Mouse (Mus musculus) heart, embryonic 13.5 days (tissue): ENCODE results near the gene Agbl4. TPM values are rescaled to one million over a fixed set of nuclear protein-coding genes. Genes with fewer than 3 reads are reported as not detected.

Experiments used
- ATAC-seq: fragments of 200-750 bp; cut with Nextera tagmentation; 2 replicates; pipeline ENCODE4 v1.8.0; 2017; ENCODE audit warnings: moderate TSS enrichment; ENCODE audit not compliant: insufficient number of reproducible peaks, low FRiP score, low TSS enrichment; ENCODE audit errors: extremely low read depth
- H3K27ac ChIP-seq: fragments of 300-500 bp; sonication (generic); replicated peaks from 2 replicates; pipeline ENCODE4 v1.5.1; 2015; ENCODE audit warnings: moderate library complexity, mild to moderate bottlenecking, inconsistent platforms
- H3K27me3 ChIP-seq: fragments of 300-500 bp; sonication (generic); replicated peaks from 2 replicates; pipeline ENCODE4 v1.6.1; 2015; ENCODE audit warnings: mild to moderate bottlenecking, inconsistent platforms
- H3K36me3 ChIP-seq: fragments of 300-500 bp; sonication (generic); 2 replicates; pipeline ENCODE4 v1.6.1; 2015; ENCODE audit warnings: mild to moderate bottlenecking, inconsistent platforms
- H3K4me1 ChIP-seq: fragments of 300-500 bp; sonication (generic); 2 replicates; pipeline ENCODE4 v1.6.1; 2015; ENCODE audit warnings: inconsistent platforms
- H3K4me2 ChIP-seq: fragments of 300-500 bp; sonication (generic); 2 replicates; pipeline ENCODE4 v1.6.1; 2015; ENCODE audit warnings: inconsistent platforms, mild to moderate bottlenecking, moderate library complexity
- H3K4me3 ChIP-seq: fragments of 300-500 bp; sonication (generic); 2 replicates; pipeline ENCODE4 v1.5.1; 2015; ENCODE audit warnings: moderate library complexity, mild to moderate bottlenecking, inconsistent platforms
- H3K9ac ChIP-seq: fragments of 300-500 bp; sonication (generic); 2 replicates; pipeline ENCODE4 v1.6.1; 2015; ENCODE audit warnings: inconsistent platforms, mild to moderate bottlenecking, moderate library complexity
- H3K9me3 ChIP-seq: fragments of 300-500 bp; sonication (generic); 2 replicates; pipeline ENCODE4 v1.6.1; 2016; ENCODE audit warnings: inconsistent platforms
- WGBS: fragments of 180-500 bp; shearing (Covaris S2); methylation state at CpG from one replicate; pipeline ENCODE4 v1.1.7; 2015; ENCODE audit warnings: mixed read lengths; 5-methylcytosine and 5-hydroxymethylcytosine counted together
- polyA plus RNA-seq: library from polyadenylated mRNA; unstranded; fragments of >200 nt; fragmentation: Nextera tagmentation; extraction: Ambion mirVana; gene quantifications from 2 replicates; pipeline ENCODE4 v1.2.1, GENCODE M21; 2015

Gene Agbl4
- polyA plus RNA-seq, 1 experiment from 2014 or later: 0.94 TPM

GRCm38 (mm10) chr4:110916565-110916964, 519.1 kb downstream of the Agbl4 start:
- no peak overlapping the region for H3K9ac ChIP-seq
- no peaks in the 10 kb centered on the region for H3K27me3 ChIP-seq
- no peak overlapping the region for H3K4me3 ChIP-seq
- no peaks in the 10 kb centered on the region for H3K36me3 ChIP-seq
- WGBS: 40% methylated on average over 4 of the region's 4 CpGs
- no peak overlapping the region for H3K4me2 ChIP-seq
- H3K27ac ChIP-seq: no peak overlapping the region
- no peak for ATAC-seq
- no peaks in the 10 kb centered on the region for H3K4me1 ChIP-seq
- no peaks in the 10 kb centered on the region for H3K9me3 ChIP-seq

- 72% methylated on average over 3 of the region's 3 CpGs for WGBS
- no peaks in the 10 kb centered on the region for H3K36me3 ChIP-seq
- H3K4me1 ChIP-seq: no peaks in the 10 kb centered on the region
- no peak for ATAC-seq
- no peaks in the 10 kb centered on the region for H3K27me3 ChIP-seq
- H3K4me2 ChIP-seq: no peak overlapping the region
- H3K9me3 ChIP-seq: no peaks in the 10 kb centered on the region
- no peak overlapping the region for H3K27ac ChIP-seq
- H3K4me3 ChIP-seq: no peak overlapping the region
- H3K9ac ChIP-seq: no peak overlapping the region
These were observed 523.6 kb downstream of the Agbl4 start for GRCm38 (mm10) chr4:110921013-110921412.

DNA sequence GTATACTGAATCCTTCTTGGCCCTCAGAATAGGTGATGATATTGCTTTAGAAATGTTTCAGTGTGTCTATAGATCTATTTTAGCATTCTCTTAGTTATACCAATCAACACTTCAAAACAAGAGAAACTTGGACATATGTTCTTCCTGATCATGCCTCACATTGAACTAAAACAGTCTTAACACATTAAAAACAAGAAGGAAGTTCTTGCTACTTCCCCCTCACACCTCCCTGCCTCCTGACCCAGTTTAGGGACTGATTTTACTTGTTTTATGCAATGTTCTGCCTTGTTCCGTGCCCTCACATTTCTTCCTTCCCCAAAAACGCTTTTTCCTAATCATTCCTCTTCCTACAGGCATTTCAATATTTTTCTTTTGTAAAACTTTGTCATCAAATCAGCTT, 604.2 kb downstream of the Agbl4 start:
- Histone ChIP-seq H3K27ac (no peak overlapping the region), H3K4me2 (no peak overlapping the region), H3K9ac (no peak overlapping the region), H3K4me1 (no peaks in the 10 kb centered on the region), H3K27me3 (no peaks in the 10 kb centered on the region), H3K4me3 (no peak overlapping the region), H3K9me3 (no peaks in the 10 kb centered on the region), H3K36me3 (no peaks in the 10 kb centered on the region)
- WGBS: 72% methylated on average over 2 of the region's 2 CpGs
- no peak for ATAC-seq

GRCm38 (mm10) chr4:111004719-111005479, 607.4 kb downstream of the Agbl4 start:
- Histone ChIP-seq H3K36me3 (no peaks in the 10 kb centered on the region), H3K4me3 (no peak overlapping the region), H3K27me3 (no peaks in the 10 kb centered on the region), H3K9me3 (no peaks in the 10 kb centered on the region), H3K9ac (no peak overlapping the region), H3K27ac (no peak overlapping the region), H3K4me1 (no peaks in the 10 kb centered on the region), H3K4me2 (no peak overlapping the region)
- ATAC-seq: no peak
- WGBS: 67% methylated on average over 1 of the region's 1 CpGs

DNA sequence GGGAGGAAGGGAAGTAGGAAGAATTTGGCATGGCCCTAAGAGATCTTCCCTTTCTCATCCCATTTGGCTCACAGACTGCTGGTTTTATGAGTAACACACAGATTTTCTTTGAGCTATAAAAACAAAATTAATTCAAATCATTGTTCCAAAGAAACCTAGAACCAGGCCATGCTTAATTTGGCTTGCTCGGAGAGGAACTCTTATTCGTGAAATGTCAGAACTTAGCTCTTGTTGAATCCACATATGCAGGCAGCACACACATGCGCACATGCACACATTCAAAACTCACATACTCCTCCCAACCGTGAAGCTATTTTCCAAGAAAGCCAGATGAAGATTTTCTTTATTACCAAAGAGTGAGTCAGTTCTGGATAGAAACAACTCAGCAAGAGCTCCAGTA, 621.9 kb downstream of the Agbl4 start:
- no peak overlapping the region for H3K9ac ChIP-seq
- H3K36me3 ChIP-seq: no peaks in the 10 kb centered on the region
- H3K4me3 ChIP-seq: no peak overlapping the region
- no peak overlapping the region for H3K4me2 ChIP-seq
- no peak for ATAC-seq
- no peaks in the 10 kb centered on the region for H3K9me3 ChIP-seq
- H3K27me3 ChIP-seq: no peaks in the 10 kb centered on the region
- no peak overlapping the region for H3K27ac ChIP-seq
- WGBS: 81% methylated on average over 4 of the region's 4 CpGs
- H3K4me1 ChIP-seq: no peaks in the 10 kb centered on the region

DNA sequence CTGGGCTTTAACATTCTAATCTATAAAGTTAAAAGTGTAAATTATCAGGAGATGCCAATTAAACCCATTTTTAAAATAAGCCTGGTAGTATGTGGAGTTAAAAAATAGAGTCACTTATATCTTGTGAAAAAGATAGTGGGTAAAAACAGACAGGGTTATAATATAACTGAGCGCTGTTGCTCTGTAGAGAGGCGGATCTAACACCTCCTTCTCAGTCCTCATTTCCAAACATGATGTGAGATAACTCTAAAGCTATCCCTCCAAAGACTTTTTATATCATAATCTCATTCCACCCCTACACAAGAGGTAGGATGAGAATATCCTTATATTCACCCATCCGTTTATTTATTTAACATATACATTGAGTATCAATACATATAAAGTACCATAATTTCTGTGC, 669.9 kb downstream of the Agbl4 start:
- no peaks in the 10 kb centered on the region for H3K9me3 ChIP-seq
- no peak overlapping the region for H3K27ac ChIP-seq
- no peaks in the 10 kb centered on the region for H3K4me1 ChIP-seq
- H3K9ac ChIP-seq: no peak overlapping the region
- ATAC-seq: no peak
- no peaks in the 10 kb centered on the region for H3K27me3 ChIP-seq
- no peak overlapping the region for H3K4me2 ChIP-seq
- H3K4me3 ChIP-seq: no peak overlapping the region
- 77% methylated on average over 3 of the region's 3 CpGs for WGBS
- no peaks in the 10 kb centered on the region for H3K36me3 ChIP-seq

GRCm38 (mm10) chr4:111073738-111074497, 676.5 kb downstream of the Agbl4 start:
- WGBS: 58% methylated on average over 6 of the region's 7 CpGs

DNA sequence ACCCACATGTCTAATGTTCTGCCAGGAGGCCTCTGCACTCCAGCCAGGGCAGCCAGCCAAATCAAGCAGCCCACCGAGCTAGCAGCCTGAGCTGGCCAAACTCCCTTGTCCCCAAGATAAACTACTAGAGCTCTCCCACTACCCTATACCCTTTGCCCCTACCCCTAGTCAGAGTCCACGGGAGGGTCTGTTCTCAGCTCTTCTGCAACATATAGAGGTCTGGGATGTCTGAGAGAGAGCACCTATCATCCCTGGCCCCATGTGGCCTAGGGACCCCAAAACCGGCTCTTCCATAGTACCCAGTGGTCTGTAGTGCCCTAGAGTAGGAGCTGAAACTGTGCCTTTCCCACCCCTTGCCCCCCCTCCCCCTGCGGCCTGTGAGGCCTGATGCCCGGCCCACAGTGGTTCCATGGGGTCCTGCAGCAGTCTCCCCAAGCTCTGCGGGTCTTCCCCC, 677.3 kb downstream of the Agbl4 start:
- H3K27ac ChIP-seq: no peak overlapping the region
- WGBS: 68% methylated on average over 6 of the region's 6 CpGs
- H3K27me3 ChIP-seq: no peaks in the 10 kb centered on the region
- no peak overlapping the region for H3K4me3 ChIP-seq
- H3K4me2 ChIP-seq: no peak overlapping the region
- no peak overlapping the region for H3K9ac ChIP-seq
- no peaks in the 10 kb centered on the region for H3K36me3 ChIP-seq
- no peaks in the 10 kb centered on the region for H3K9me3 ChIP-seq
- no peak for ATAC-seq
- no peaks in the 10 kb centered on the region for H3K4me1 ChIP-seq

More at GRCm38 (mm10) chr4:111073738-111074497, 676.5 kb downstream of the Agbl4 start:
- Histone ChIP-seq H3K27me3 (no peaks in the 10 kb centered on the region), H3K27ac (no peak overlapping the region), H3K4me3 (no peak overlapping the region), H3K36me3 (no peaks in the 10 kb centered on the region), H3K4me2 (no peak overlapping the region), H3K4me1 (no peaks in the 10 kb centered on the region), H3K9me3 (no peaks in the 10 kb centered on the region), H3K9ac (no peak overlapping the region)
- no peak for ATAC-seq

DNA sequence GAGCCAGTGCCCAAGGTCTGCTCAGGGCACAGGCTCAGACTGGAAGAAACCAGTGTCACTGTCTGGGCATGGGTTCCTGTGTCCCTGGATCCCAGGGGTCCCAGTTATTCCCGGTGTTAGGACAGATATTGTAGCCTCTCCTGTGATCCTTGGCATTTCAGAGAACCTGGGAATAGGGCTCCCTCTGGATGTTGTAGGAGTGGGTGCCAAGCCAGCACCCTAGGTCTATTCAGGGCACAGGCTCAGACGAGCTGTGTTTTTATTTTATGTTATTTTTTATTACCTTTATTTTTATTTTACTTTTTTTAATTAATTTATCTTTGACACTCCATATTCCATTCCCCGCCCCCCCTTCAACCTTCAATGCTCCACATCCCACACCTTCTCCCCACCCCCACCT, 680.3 kb downstream of the Agbl4 start:
- Histone ChIP-seq H3K4me3 (no peak overlapping the region), H3K4me2 (no peak overlapping the region), H3K27ac (no peak overlapping the region), H3K27me3 (no peaks in the 10 kb centered on the region), H3K9me3 (no peaks in the 10 kb centered on the region), H3K9ac (no peak overlapping the region), H3K4me1 (no peaks in the 10 kb centered on the region), H3K36me3 (no peaks in the 10 kb centered on the region)
- ATAC-seq: no peak
- 74% methylated on average over 3 of the region's 3 CpGs for WGBS

GRCm38 (mm10) chr4:111085330-111085729, 687.9 kb downstream of the Agbl4 start:
- WGBS: 76% methylated on average over 1 of the region's 1 CpGs
- Histone ChIP-seq H3K9ac (no peak overlapping the region), H3K4me2 (no peak overlapping the region), H3K4me3 (no peak overlapping the region), H3K9me3 (no peaks in the 10 kb centered on the region), H3K36me3 (no peaks in the 10 kb centered on the region), H3K27ac (no peak overlapping the region), H3K27me3 (no peaks in the 10 kb centered on the region), H3K4me1 (no peaks in the 10 kb centered on the region)
- no peak for ATAC-seq

GRCm38 (mm10) chr4:111136217-111137147, 739.0 kb downstream of the Agbl4 start:
- 46% methylated on average over 3 of the region's 3 CpGs for WGBS
- H3K4me2 ChIP-seq: no peak overlapping the region
- no peaks in the 10 kb centered on the region for H3K27me3 ChIP-seq
- no peak for ATAC-seq
- H3K4me3 ChIP-seq: no peak overlapping the region
- H3K9me3 ChIP-seq: no peaks in the 10 kb centered on the region
- no peak overlapping the region for H3K9ac ChIP-seq
- H3K36me3 ChIP-seq: no peaks in the 10 kb centered on the region
- H3K4me1 ChIP-seq: no peaks in the 10 kb centered on the region
- H3K27ac ChIP-seq: no peak overlapping the region
